Mouse (Mus musculus): ENCODE measurements around the gene Ank.

DNA sequence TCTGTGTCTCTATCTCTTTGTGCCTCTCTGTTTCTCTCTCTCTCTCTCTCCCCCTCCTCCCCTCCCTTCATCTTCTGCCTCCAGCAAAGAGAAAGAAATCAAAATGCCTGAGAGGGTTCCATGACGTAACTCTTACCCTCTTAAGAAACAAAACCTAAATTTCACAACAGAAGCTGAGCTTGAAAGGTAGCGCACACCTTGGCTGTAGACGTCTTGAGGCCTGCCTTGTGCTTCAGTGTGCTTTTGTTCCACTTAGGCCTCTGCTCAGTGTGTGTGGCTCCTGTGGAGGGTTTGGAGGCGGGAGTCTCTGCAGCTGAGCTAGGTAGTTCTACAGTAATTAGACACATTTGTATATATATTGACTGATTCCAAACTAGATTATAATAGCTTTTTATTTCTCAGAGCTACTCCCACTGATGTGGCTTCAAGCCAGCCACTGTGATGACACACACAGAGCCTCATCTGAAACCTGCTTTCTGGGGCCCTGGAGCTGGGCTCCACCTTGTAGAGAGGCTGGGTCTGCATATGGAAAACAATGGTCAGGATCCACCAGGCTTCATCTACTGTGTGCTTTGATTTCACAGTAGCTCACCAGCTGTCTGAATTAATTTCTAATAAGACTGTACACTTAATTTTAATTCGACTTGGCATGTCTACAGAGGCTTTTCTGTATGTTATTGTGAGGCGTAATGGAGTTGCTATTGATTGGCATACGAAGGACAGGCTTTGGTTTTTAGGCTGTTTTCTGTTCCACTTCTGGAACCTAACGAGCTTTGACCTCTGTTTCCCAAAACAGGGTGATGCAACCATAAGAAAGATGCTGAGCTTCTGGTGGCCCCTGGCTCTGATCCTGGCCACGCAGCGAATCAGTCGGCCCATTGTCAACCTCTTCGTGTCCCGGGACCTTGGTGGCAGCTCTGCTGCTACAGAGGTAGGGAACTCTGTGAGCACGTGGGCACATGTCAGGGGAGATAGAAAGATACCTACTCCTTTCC is 97.9 kb downstream of the Ank start:
- TF ChIP-seq GATA1 (IDR thresholded peaks at IDR 0.05; ENCODE audit: low read length) (no peak), TAL1 (IDR thresholded peaks at IDR 0.05; ENCODE audit: low read length) (no peak)

Measured in erythroblast, embryonic 14.5 days (primary cell).